Mouse (Mus musculus) Muller cell, postnatal 12 days (primary cell): Measurements from ENCODE around the gene Pklr.

Source experiments
- DNase-seq: peaks from one replicate; pipeline ENCODE4 v3.0.0-alpha.2; 2015; ENCODE audit errors: inconsistent ontology term

The Pklr gene

GRCm38 (mm10) chr3:89163643-89164245 lies 27.8 kb downstream of the Pklr start:
- no peak for DNase-seq

GRCm38 (mm10) chr3:89164506-89165267 lies 28.7 kb downstream of the Pklr start, which contains the start of gene Clk2:
TSS of gene Clk2 (plus strand) at chr3:89164795.
- peak; percentile 97 for DNase-seq

- DNase-seq = no peak
These were observed 29.4 kb downstream of the Pklr start for GRCm38 (mm10) chr3:89165268-89165870.

- no peak for DNase-seq
These were observed 31.0 kb downstream of the Pklr start for GRCm38 (mm10) chr3:89166945-89167344.

- DNase-seq = no peak
These were observed 38.9 kb downstream of the Pklr start for GRCm38 (mm10) chr3:89174844-89175243.

GRCm38 (mm10) chr3:89175544-89175943 lies 39.6 kb downstream of the Pklr start:
- no peak for DNase-seq

- DNase-seq = no peak
These were observed 40.5 kb downstream of the Pklr start for GRCm38 (mm10) chr3:89176421-89176820.

GRCm38 (mm10) chr3:89177242-89178106 lies 41.5 kb downstream of the Pklr start, which contains the start of gene Scamp3:
TSS of gene Scamp3 (plus strand) at chr3:89177473.
- peak; percentile 99 for DNase-seq

GRCm38 (mm10) chr3:89178107-89178385 lies 42.1 kb downstream of the Pklr start:
- DNase-seq = no peak

- DNase-seq = no peak
These were observed 43.1 kb downstream of the Pklr start for GRCm38 (mm10) chr3:89179056-89179455.

GRCm38 (mm10) chr3:89181749-89182500 lies 46.0 kb downstream of the Pklr start:
- no peak for DNase-seq

GRCm38 (mm10) chr3:89182531-89183057 lies 46.7 kb downstream of the Pklr start:
- DNase-seq = no peak

GRCm38 (mm10) chr3:89183058-89183958 lies 47.4 kb downstream of the Pklr start, which contains the start of gene Fam189b:
TSS of gene Fam189b (plus strand) at chr3:89183143.
- peak; percentile 86 for DNase-seq

- no peak for DNase-seq
These were observed 48.0 kb downstream of the Pklr start for GRCm38 (mm10) chr3:89183959-89184315.

GRCm38 (mm10) chr3:89187197-89187596 lies 51.3 kb downstream of the Pklr start:
- DNase-seq = no peak

GRCm38 (mm10) chr3:89187690-89188477 lies 51.9 kb downstream of the Pklr start:
- no peak for DNase-seq

GRCm38 (mm10) chr3:89188478-89188875 lies 52.5 kb downstream of the Pklr start:
- no peak for DNase-seq

- no peak for DNase-seq
These were observed 54.5 kb downstream of the Pklr start for GRCm38 (mm10) chr3:89190436-89190835.

- no peak for DNase-seq
These were observed 57.4 kb downstream of the Pklr start for GRCm38 (mm10) chr3:89193351-89193750.
